Mouse (Mus musculus): ENCODE measurements around the gene Zdhhc8.
A peak's percentile ranks its signal among the peaks of the same experiment; 100 is the strongest.

Zdhhc8 gene

DNA sequence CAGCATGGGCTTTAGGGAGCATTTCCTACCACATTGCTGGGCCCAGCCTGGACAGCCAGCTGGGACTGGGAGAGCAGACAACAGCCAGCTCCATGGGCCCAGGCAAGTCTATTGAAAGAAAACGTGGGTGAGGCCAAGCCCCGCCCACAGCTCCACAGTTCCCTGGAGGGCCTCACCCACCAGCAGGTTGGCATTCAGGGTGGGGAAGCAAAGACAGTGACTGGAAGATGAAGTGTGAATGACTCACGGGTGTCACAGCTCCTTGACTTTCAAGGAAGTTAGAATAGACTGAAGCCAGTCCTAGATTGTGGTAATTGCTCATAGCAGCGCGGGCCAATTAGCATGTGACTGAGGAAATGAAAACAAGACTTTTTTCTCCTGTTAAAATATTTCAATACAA lies 39.9 kb downstream of the Zdhhc8 start:
- DNase-seq = peak; percentile 25

GRCm38 (mm10) chr16:18194208-18194985 lies 40.5 kb downstream of the Zdhhc8 start:
- DNase-seq = peak; percentile 56

DNA sequence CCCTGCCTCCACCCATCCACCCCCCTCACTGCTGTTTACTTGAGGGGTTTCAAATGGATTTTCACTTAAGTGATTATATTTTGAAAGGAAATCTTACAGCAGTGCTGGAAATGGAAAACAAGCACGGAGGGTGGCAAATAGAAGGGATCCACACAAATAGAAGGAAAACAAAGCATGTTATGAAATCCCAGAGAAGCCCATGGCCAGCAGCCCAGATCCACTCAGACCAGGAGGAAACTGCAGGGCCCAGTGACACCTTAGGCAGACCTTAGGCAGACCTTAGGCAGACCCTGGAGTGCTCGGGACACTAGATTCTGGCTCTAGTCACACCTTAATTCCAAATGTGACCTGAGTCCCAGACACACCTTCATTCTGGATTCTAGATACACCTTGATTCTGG lies 43.9 kb downstream of the Zdhhc8 start:
- no peak for DNase-seq

DNA sequence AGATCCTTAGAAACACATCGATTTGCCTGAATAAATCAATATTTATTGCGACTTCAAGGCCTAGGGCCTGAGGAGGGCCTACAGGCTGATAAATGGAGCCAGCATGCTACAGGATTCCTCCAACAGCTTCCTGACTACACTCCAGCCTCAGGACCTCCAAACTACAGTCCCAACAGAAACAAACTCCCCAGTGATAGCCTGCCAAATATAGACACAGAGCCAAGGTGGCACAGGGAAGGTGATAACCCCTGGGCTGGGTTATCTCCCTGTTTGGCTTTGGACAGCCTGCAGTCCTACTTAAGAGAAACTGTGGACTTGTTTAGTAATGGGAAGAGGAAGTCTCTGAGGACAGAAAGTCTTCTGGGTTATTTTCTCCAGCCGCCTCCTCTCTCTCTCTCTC lies 47.7 kb downstream of the Zdhhc8 start:
- no peak for DNase-seq

DNA sequence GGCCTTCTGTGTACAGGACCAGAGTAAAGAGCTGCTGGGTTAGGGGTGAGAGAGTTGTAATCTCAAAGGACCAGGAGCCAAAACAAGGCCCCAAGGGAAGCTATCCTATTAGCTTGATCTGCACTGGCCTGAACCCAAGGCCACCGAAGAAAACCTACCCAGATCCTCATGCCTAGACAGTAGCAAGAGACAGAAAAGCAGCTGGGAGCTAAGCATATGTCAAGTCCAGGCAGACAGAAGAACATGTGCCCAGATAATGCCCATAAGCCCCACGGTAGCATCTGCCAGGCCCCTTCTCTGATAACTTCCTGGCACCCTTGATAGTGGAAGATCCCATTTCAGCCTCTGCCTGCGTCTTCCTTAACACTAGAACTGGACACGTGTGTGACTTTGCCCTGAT lies 48.1 kb downstream of the Zdhhc8 start:
- DNase-seq = no peak

GRCm38 (mm10) chr16:18185715-18186449 lies 49.1 kb downstream of the Zdhhc8 start:
- no peak for DNase-seq

- DNase-seq = no peak
These were observed 52.2 kb downstream of the Zdhhc8 start for GRCm38 (mm10) chr16:18182766-18183165.

- no peak for DNase-seq
These were observed 53.5 kb downstream of the Zdhhc8 start for GRCm38 (mm10) chr16:18181398-18181797.

- no peak for DNase-seq
These were observed 55.3 kb downstream of the Zdhhc8 start for GRCm38 (mm10) chr16:18179591-18179990.

DNA sequence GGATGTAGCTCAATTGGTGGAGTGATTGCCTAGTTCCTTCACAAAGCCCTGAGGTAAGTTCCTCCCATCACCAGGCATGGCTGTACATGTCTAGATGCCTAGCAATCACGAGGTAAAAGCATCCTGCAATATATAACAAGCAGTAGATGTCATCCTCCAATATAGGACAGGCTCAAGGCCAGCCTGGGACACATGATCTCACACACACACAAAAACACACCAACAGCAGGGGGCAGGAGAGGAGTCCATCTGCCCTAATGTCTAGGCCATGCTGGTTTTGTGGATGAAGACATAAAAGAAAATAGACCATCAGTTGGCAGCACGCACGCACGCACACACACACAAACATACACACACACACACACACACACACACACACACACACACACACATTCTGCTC lies 58.2 kb downstream of the Zdhhc8 start:
- DNase-seq = no peak

DNA sequence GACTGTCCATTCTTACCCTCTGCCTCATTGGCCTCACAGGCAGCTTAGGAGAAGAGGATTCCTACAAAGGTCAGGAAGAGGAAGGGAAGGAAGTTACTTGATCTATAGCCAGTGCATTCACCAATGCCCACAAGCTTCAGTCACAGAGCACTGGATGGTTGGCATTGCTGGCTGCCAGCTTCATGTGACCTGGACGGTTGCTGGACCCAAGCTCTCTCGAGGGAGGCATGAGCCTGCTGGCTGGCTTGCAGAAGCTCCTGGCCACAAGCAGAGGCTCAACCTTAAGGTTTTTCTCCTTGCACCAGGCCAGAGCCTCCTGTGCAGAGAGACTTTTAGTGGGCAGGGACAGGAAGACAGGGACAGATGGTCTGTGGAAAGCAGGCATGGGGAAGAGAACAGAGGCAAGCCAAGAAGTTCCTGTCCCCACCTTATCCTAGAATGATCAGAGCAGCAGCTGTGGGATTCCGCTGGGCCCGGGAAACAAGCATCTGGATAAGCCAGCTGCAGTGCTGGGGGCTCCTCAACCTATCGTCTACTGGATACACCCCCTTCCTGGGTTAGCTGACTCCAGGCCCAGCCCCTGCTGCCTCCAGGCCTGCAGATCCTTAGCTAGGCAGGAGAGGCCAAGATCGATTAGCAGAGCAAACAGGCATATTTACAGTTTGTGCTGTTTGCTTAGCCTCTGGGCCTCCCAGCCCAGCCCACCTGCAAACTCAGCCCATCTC lies 59.0 kb downstream of the Zdhhc8 start:
- DNase-seq = no peak

- no peak for DNase-seq
These were observed 61.1 kb downstream of the Zdhhc8 start for GRCm38 (mm10) chr16:18173788-18174187.

- DNase-seq = no peak
These were observed 61.7 kb downstream of the Zdhhc8 start for GRCm38 (mm10) chr16:18173231-18173630.

DNA sequence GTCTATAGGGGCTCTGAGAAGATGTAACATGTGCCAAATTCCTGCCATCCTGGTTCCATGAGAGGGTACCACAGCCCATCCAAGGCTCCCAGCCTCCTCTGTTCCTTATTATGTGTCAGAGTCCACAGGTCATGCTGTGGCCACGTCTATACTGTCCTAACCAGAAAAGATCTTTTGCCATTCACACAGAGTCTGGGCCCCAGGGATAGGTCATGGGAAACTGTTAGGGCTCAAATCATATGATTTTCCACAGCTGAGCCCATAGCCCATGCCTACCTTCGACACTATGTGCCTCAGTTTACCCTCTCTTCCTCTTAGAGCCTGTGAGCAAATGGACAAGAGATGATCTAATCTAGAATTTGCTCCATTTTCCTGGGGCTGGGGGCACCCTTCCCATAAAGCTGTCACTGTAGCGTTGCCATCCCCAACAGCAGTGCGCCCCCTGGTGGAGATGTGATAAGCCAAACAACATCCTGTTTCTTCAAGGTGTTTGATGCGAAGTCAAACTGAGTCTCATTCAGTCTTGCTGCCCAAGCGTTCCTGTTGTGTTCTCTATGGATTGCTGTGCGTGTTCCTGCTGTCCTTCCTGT lies 62.6 kb downstream of the Zdhhc8 start:
- peak; percentile 75 for DNase-seq
